Mouse (Mus musculus) kidney, adult 18-20 months (tissue): ENCODE results near the gene Tmem94.
A peak's percentile ranks its signal among the peaks of the same experiment; 100 is the strongest.

ENCODE experiments used
- DNase-seq: peaks from one replicate; pipeline ENCODE4 v3.0.0; 2021

The Tmem94 gene

GRCm38 (mm10) chr11:115766981-115767380 lies 1.7 kb downstream of the Tmem94 start:
- DNase-seq: peak; percentile 74

GRCm38 (mm10) chr11:115768896-115769295 lies 3.7 kb downstream of the Tmem94 start:
- no peak for DNase-seq

GRCm38 (mm10) chr11:115774653-115775052 lies 9.4 kb downstream of the Tmem94 start:
- peak; percentile 7 for DNase-seq

GRCm38 (mm10) chr11:115775821-115776665 lies 10.8 kb downstream of the Tmem94 start:
- peak; percentile 62 for DNase-seq

- no peak for DNase-seq
Measured at GRCm38 (mm10) chr11:115776954-115777353, 11.7 kb downstream of the Tmem94 start.

- DNase-seq: peak; percentile 46
Measured at GRCm38 (mm10) chr11:115777487-115778335, 12.5 kb downstream of the Tmem94 start.

GRCm38 (mm10) chr11:115779038-115779571 lies 13.9 kb downstream of the Tmem94 start:
- peak; percentile 90 for DNase-seq

GRCm38 (mm10) chr11:115780141-115781070 lies 15.2 kb downstream of the Tmem94 start:
- no peak for DNase-seq

GRCm38 (mm10) chr11:115786473-115786872 lies 21.2 kb downstream of the Tmem94 start:
- no peak for DNase-seq

- no peak for DNase-seq
Measured at GRCm38 (mm10) chr11:115789787-115790186, 24.6 kb downstream of the Tmem94 start.

- no peak for DNase-seq
Measured at GRCm38 (mm10) chr11:115791919-115792318, 26.7 kb downstream of the Tmem94 start.

- no peak for DNase-seq
Measured at GRCm38 (mm10) chr11:115792353-115792752, 27.1 kb downstream of the Tmem94 start.

GRCm38 (mm10) chr11:115796898-115797297 lies 31.7 kb downstream of the Tmem94 start:
- no peak for DNase-seq

- DNase-seq: no peak
Measured at GRCm38 (mm10) chr11:115797665-115798064, 32.4 kb downstream of the Tmem94 start.

- DNase-seq: no peak
Measured at GRCm38 (mm10) chr11:115800981-115801380, 35.7 kb downstream of the Tmem94 start.

GRCm38 (mm10) chr11:115803072-115803709 lies 38.0 kb downstream of the Tmem94 start:
- no peak for DNase-seq

GRCm38 (mm10) chr11:115805005-115805404 lies 39.8 kb downstream of the Tmem94 start:
- no peak for DNase-seq

- DNase-seq: peak; percentile 40
Measured at GRCm38 (mm10) chr11:115806154-115806553, 40.9 kb downstream of the Tmem94 start.

GRCm38 (mm10) chr11:115807306-115807705 lies 42.1 kb downstream of the Tmem94 start:
- DNase-seq: no peak

- DNase-seq: no peak
Measured at GRCm38 (mm10) chr11:115807971-115808370, 42.7 kb downstream of the Tmem94 start.

GRCm38 (mm10) chr11:115808696-115809310 lies 43.6 kb downstream of the Tmem94 start:
- DNase-seq: peak; percentile 44
